Mouse (Mus musculus) thymus, postnatal 25 days (tissue): ENCODE measurements around the gene Gps1.
"Not testable (repeated sequence)": the region's sequence is repeated elsewhere in the genome, so short reads cannot be mapped to it uniquely, and the experiment has no call there.

Experiments used
- DNase-seq: peaks from one replicate; pipeline ENCODE4 v3.0.0; 2022

The Gps1 gene

DNA sequence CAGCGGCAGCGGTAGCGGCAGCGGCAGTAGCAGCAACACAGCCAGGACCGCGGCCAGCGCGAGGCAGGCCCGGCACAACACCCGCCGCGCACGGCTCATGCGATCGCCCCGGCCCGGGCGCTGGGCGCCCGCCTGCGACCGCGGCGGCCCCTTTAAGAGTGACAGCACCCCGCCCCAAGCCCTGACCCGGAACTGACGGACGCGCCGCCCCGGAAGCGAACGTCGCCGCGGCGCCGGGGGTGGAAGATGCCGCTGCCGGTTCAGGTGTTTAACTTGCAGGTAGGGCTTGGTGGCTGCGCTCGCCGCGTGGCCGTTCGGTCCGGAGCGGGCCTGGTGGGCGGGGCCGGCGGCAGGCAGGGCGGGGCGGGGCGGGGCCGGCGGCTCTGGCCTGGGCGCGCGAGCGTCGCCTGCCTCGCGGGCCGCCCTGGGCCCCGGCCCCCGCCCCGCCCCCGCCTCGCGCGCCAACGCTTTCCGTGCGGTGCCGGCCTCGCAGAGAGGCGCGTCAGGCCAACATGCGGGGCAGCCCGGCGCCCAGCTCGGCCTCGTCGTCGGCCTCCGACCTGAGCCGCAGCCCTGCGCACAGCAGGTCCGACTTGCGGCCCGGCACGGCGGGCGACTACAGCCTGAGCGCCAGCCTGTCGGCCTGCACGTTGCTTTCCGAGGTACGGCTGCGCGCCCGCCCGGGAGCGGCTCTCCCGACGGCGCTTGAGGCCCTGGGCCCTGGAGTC is at the start of gene Gps1, which contains the start of gene Rfng:
TSS of gene Gps1 (plus strand) at position 209 of the 728 bp plus-strand sequence.
TSS of gene Rfng (minus strand) at position 144 of the 728 bp plus-strand sequence.
- peak; percentile 85 for DNase-seq

DNA sequence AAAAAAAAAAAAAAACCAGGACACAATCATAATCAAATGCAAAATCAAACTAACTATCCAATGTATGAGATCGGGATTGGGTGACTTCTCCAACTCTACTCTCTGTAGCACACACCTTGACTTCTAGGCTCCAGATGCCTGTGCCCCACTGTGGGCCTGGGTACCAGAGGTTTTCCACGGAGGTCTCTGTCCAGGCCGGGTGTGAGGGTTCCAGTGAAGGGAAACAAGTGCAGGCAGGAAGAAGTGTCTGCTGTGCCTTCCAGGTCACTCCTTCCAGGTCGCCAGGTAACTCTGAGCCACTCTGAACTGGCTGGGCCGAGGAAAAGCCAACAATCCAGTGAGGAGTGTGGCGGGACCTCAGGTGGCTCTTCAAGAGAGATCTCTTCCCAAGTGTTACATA is 47.6 kb upstream of the Gps1 start:
- DNase-seq, result no peak

GRCm38 (mm10) chr11:120740981-120741380 is 43.1 kb upstream of the Gps1 start:
- no peak for DNase-seq

DNA sequence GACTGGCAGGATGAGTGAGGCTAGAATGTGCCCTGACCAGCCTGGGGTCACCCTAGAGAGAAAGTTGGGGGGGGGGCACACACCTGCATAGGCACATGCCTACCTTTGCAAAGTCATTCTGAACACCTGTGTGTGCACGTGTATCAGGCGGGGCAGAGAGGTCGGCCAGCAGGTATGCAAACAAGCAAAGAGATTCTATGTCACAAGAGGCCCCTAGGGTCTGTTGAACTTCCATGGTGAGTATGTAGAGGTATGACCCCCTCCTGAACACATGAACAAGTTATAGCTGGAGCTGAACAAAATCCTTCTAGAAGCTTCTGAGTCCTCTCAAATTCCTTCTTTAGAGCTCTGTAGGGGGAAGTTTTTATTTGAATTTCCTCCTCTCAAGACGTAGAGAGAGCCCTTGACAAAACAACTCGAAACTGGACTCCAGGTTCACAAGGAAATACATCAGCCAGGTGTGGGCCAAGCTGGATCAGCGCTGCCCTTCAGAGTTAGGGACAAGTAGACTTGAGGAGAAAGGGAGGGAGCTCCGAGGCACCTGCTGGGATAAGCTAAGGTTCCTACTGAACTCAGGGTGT is 39.9 kb upstream of the Gps1 start:
- DNase-seq, result no peak

- no peak for DNase-seq
Observed at GRCm38 (mm10) chr11:120747974-120748373, 36.1 kb upstream of the Gps1 start.

DNA sequence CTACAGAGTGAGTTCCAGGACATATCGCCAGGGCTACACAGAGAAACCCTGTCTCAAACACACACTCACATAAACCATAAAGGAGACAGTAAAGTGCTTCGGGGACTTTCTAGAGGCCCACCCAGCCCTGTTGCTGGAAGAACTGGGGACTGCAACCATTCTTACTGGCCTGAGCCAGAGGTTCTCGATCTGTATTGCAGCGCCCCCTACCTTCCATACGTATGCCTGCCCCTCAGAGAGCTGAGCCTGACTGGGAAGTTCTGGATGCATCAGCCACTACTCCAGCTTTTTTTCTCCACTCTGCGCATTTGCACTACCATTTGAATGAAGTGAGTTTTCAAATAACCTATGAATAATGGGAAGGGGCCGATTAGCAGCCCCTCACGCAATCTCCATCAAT is 34.6 kb upstream of the Gps1 start:
- DNase-seq, result peak; percentile 43

- no peak for DNase-seq
Observed at GRCm38 (mm10) chr11:120751606-120752005, 32.5 kb upstream of the Gps1 start.

DNA sequence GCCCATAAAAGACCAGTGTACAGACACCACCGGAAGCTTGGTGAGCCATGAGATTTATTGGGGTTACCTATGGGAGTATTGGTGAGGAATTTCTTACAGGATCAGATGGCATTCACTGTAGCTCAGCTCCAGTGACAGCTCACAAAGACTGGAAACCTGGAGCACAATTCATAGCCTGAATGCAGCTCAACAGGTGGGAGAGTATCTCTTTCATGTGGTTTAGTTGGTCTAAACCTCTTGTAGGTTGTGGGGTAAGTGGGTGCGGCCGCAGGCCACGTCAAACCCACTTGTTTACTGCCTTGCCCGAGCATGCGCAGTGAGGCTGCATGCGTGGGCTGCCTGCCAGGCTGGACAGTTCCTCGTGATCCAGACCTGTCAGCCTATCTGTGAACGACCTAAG is 23.8 kb upstream of the Gps1 start:
- DNase-seq, result no peak

GRCm38 (mm10) chr11:120761811-120762671 is 22.0 kb upstream of the Gps1 start:
- DNase-seq, result no peak

DNA sequence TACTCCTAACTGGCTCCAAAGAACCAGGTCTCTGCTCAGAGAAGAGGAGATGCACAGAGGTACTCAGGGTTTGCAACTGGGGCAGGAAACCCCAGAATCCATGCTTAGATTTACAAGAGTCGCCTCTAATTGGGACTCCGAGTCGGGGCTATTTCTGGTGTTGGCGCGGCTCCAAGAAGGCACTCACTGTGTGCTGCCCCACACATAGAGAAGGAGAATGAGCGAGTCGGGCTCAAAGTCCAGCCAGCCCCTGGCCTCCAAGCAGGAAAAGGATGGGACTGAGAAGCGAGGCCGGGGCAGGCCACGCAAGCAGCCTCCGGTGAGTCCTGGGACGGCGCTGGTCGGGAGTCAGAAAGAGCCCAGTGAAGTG is 21.4 kb upstream of the Gps1 start, which contains the start of gene Hmga1b:
TSS of gene Hmga1b (plus strand) at position 123 of the 370 bp plus-strand sequence.
- DNase-seq, result not testable (repeated sequence)

DNA sequence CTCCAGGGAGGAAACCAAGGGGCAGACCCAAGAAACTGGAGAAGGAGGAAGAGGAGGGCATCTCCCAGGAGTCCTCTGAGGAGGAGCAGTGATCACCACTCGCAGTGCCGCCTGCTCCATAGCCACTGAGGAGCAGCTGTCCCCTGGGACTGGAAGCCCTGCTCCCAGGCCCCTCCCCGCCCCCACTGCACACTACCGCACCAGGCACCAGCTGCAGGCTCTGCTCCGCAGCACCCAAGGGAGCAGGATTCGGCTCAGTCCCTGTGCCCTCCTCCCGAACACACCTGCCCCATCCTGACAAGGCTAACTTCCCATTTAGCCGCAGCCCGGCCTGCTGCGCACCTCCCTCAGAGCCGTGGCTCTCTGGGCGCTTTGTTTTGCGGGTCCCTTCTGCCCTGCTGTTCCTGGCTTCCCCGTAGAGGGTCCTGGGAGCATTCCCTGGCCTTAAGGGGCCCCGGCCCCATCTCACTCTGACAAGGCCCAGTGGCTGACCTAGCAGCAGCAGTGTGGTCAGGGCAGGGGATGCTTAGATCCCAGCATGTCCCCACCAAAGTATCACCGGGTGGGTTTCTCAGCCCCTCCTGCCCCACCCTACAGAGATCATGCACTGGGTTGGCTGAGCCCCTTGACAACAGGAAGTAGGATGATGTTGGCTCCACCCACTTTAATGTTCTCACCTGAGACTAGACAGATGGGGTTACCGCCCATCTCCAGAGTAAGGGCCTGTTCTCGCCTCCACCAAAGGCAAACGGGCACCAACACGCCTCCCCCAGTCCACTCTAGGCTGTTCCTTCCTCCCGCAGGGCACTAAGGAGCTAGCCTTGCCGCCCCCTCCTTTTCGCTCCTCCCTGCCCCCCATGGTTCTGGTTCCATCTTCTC is 20.7 kb upstream of the Gps1 start:
- DNase-seq, result not testable (repeated sequence)

DNA sequence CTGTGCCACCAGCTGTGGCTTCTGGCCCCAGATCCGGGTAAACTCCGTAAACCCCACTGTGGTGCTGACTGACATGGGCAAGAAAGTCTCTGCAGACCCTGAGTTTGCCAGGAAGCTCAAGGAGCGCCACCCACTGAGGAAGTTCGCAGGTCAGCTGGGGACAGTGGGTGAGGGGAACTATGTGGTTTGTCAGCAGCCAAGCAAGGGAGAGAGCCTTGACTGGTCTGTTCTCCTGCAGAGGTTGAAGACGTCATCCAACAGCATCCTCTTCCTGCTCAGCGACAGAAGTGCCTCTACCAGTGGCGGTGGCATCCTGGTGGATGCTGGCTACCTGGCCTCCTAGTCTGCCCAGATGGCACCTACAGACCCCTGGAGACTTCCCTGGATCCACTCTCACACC is 17.0 kb upstream of the Gps1 start:
- DNase-seq, result not testable (repeated sequence)

GRCm38 (mm10) chr11:120768206-120768605 is 15.9 kb upstream of the Gps1 start:
- no peak for DNase-seq

DNA sequence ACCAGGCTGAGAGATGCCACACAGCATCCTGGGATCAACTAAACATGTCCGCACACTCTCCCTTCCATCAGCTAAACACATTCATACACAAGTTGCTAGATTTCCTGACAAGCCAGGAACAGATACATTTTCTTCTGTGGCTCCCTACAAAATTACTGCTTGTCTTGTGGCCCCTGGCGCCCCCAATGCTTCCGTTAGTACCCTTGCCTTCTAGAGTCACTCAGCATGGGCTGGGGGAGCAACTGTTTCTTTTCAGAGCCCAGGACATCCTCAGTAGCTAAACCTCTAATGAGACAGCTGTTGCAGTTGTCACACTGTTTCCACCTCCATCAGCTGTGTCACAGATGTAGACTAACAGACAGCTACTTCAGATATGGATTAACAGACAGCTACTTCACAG is 11.3 kb upstream of the Gps1 start:
- DNase-seq, result no peak

- DNase-seq, result no peak
Observed at GRCm38 (mm10) chr11:120773463-120774190, 10.4 kb upstream of the Gps1 start.

GRCm38 (mm10) chr11:120775774-120776469 is 8.2 kb upstream of the Gps1 start:
- DNase-seq, result peak; percentile 96

- DNase-seq, result no peak
Observed at GRCm38 (mm10) chr11:120777123-120777522, 6.9 kb upstream of the Gps1 start.

GRCm38 (mm10) chr11:120779876-120780275 is 4.2 kb upstream of the Gps1 start:
- DNase-seq, result no peak

- DNase-seq, result not testable (repeated sequence)
Observed at GRCm38 (mm10) chr11:120781361-120781760, 2.7 kb upstream of the Gps1 start.

DNA sequence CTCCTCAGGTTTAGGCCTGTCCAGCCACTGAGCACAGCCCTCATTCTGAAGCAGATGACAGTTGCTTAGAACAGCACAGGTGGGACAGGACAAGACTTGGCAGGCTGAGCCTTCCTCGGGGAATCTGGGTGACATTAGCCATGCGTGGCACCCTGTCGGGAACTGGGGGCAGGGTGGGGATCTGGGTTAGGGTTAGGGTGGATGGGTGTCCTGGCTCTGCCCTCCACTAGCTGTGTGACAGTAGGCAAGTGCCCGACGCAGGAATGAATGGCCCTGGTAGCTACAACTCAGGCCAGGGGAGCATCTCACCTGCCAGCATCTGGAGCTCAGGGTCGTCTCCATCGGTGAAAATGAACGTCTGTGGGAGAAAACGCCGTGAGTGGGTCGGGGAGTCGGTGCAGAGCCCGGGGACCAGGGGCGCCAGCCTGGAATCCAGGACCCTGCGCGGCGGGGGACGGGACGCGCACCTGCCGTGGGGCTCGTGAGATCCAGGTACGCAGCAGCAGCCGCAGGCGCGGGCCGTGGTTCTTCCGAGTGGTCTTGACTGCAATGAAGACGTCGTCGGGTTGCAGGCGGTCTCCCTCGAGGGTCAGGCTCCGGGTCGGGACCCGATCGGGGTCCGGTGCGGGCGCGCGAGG is 527 bp upstream of the Gps1 start:
- no peak for DNase-seq

DNA sequence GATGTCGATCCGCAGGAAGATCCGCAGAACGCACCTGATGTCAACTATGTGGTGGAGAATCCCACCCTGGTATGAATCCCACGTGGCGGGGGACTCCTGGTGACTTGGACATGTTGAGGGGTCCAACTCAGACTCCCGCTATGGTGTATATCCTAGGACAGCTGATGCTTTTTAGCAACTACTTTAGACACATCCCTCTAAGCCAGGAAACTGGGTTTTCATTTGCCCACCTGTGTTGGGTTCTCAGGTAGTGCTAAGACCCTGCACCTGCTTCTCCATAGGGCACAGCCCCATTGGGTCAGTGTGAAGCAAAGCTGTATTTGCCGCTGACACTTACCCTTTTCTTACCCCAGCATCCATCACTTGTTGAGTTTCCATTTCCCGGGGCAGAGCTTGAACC is 1.1 kb downstream of the Gps1 start:
- DNase-seq, result no peak
